Mouse (Mus musculus): ENCODE data around the gene Nagk. TPM values are rescaled to one million over a fixed set of nuclear protein-coding genes. Genes with fewer than 3 reads are reported as not detected.
"Not testable (repeated sequence)": the region's sequence is repeated elsewhere in the genome, so short reads cannot be mapped to it uniquely, and the experiment has no call there.

Gene Nagk
- polyA plus RNA-seq, 1 experiment from 2014 or later, result 98.5 TPM

- Histone ChIP-seq H3K4me2 (no peak overlapping the region), H3K27me3 (0 out of 2 replicates have a peak, but pooled peaks cover 3% of the 10 kb centered on the region), H3K36me3 (0 out of 2 replicates have a peak, but pooled peaks cover 2% of the 10 kb centered on the region), H3K27ac (no peak overlapping the region), H3K9me3 (no peaks in the 10 kb centered on the region), H3K9ac (no peak overlapping the region), H3K4me3 (no peak overlapping the region), H3K4me1 (replicated peaks) (peaks cover 23% of the 10 kb centered on the region)
- ATAC-seq (ENCODE audit: low FRiP score), result no peak
- WGBS, result 78% methylated on average over 7 of the region's 7 CpGs
These were observed 16.5 kb upstream of the Nagk start for GRCm38 (mm10) chr6:83778306-83778705.

GRCm38 (mm10) chr6:83779026-83779425 lies 15.8 kb upstream of the Nagk start:
- no peak overlapping the region for H3K27ac ChIP-seq
- no peak overlapping the region for H3K4me3 ChIP-seq
- H3K9me3 ChIP-seq, result no peaks in the 10 kb centered on the region
- no peak overlapping the region for H3K4me2 ChIP-seq
- ATAC-seq (ENCODE audit: low FRiP score), result no peak
- H3K27me3 ChIP-seq, result 0 out of 2 replicates have a peak, but pooled peaks cover 3% of the 10 kb centered on the region
- H3K4me1 ChIP-seq (replicated peaks), result peaks cover 16% of the 10 kb centered on the region
- H3K9ac ChIP-seq, result no peak overlapping the region
- H3K36me3 ChIP-seq, result no peaks in the 10 kb centered on the region
- WGBS, result 8% methylated on average over 5 of the region's 5 CpGs

GRCm38 (mm10) chr6:83786426-83786825 lies 8.4 kb upstream of the Nagk start:
- no peak overlapping the region for H3K27ac ChIP-seq
- no peak overlapping the region for H3K4me3 ChIP-seq
- no peak overlapping the region for H3K4me2 ChIP-seq
- H3K4me1 ChIP-seq (replicated peaks), result peaks cover 4% of the 10 kb centered on the region; the same call in 1 of the 2 replicates
- H3K27me3 ChIP-seq, result peaks cover 3% of the 10 kb centered on the region; the same call in 1 of the 2 replicates
- no peak overlapping the region for H3K9ac ChIP-seq
- 86% methylated on average over 3 of the region's 3 CpGs for WGBS
- ATAC-seq (ENCODE audit: low FRiP score), result no peak
- no peaks in the 10 kb centered on the region for H3K9me3 ChIP-seq
- H3K36me3 ChIP-seq, result no peaks in the 10 kb centered on the region

- no peak overlapping the region for H3K27ac ChIP-seq
- peaks cover 4% of the 10 kb centered on the region; the same call in 1 of the 2 replicates for H3K4me1 ChIP-seq (replicated peaks)
- H3K9ac ChIP-seq, result peak overlapping the region; percentile 43; the same call in 1 of the 2 replicates
- H3K9me3 ChIP-seq, result no peaks in the 10 kb centered on the region
- no peak overlapping the region for H3K4me2 ChIP-seq
- 35% methylated on average over 7 of the region's 7 CpGs for WGBS
- no peak overlapping the region for H3K4me3 ChIP-seq
- no peaks in the 10 kb centered on the region for H3K36me3 ChIP-seq
- ATAC-seq (ENCODE audit: low FRiP score), result no peak
- peaks cover 12% of the 10 kb centered on the region; the same call in 1 of the 2 replicates for H3K27me3 ChIP-seq
These were observed 6.2 kb upstream of the Nagk start for GRCm38 (mm10) chr6:83788554-83788953.

GRCm38 (mm10) chr6:83790533-83790932 lies 4.2 kb upstream of the Nagk start:
- not testable (repeated sequence) for ATAC-seq (ENCODE audit: low FRiP score); H3K4me2 ChIP-seq; H3K9me3 ChIP-seq; H3K9ac ChIP-seq; H3K27ac ChIP-seq; H3K36me3 ChIP-seq; H3K4me3 ChIP-seq
- Histone ChIP-seq H3K4me1 (replicated peaks) (peaks cover 12% of the 10 kb centered on the region), H3K27me3 (peaks cover 12% of the 10 kb centered on the region; the same call in 1 of the 2 replicates)
- WGBS, result 88% methylated on average over 5 of the region's 5 CpGs

GRCm38 (mm10) chr6:83791251-83791890 lies 3.4 kb upstream of the Nagk start:
- H3K9me3 ChIP-seq, result no peaks in the 10 kb centered on the region
- 0 out of 2 replicates have a peak, but pooled peaks cover 12% of the 10 kb centered on the region for H3K27me3 ChIP-seq
- H3K9ac ChIP-seq, result no peak overlapping the region
- H3K27ac ChIP-seq, result no peak overlapping the region
- H3K4me1 ChIP-seq (replicated peaks), result peaks cover 19% of the 10 kb centered on the region
- no peak for ATAC-seq (ENCODE audit: low FRiP score)
- H3K4me3 ChIP-seq, result no peak overlapping the region
- no peak overlapping the region for H3K4me2 ChIP-seq
- WGBS, result 82% methylated on average over 4 of the region's 4 CpGs
- H3K36me3 ChIP-seq, result no peaks in the 10 kb centered on the region

- H3K4me2 ChIP-seq, result peak overlapping the region; percentile 85
- peak overlapping the region; percentile 98 for H3K27ac ChIP-seq
- no peaks in the 10 kb centered on the region for H3K9me3 ChIP-seq
- H3K4me3 ChIP-seq, result peak overlapping the region; percentile 73
- H3K4me1 ChIP-seq (replicated peaks), result peaks cover 24% of the 10 kb centered on the region
- 11% methylated on average over 13 of the region's 13 CpGs for WGBS
- peaks cover 26% of the 10 kb centered on the region for H3K36me3 ChIP-seq
- H3K9ac ChIP-seq, result peak overlapping the region; percentile 91
- ATAC-seq (ENCODE audit: low FRiP score), result peak; percentile 55
- H3K27me3 ChIP-seq, result 0 out of 2 replicates have a peak, but pooled peaks cover 12% of the 10 kb centered on the region
These were observed 714 bp downstream of the Nagk start for GRCm38 (mm10) chr6:83795492-83795900.

GRCm38 (mm10) chr6:83796686-83797085 lies 1.9 kb downstream of the Nagk start:
- Histone ChIP-seq H3K4me3 (no peak overlapping the region), H3K4me2 (peak overlapping the region; percentile 85; the same call in 1 of the 2 replicates), H3K4me1 (replicated peaks) (peaks cover 24% of the 10 kb centered on the region), H3K9me3 (no peaks in the 10 kb centered on the region), H3K36me3 (peaks cover 38% of the 10 kb centered on the region), H3K9ac (no peak overlapping the region), H3K27me3 (0 out of 2 replicates have a peak, but pooled peaks cover 7% of the 10 kb centered on the region), H3K27ac (no peak overlapping the region)
- ATAC-seq (ENCODE audit: low FRiP score), result no peak
- 63% methylated on average over 3 of the region's 3 CpGs for WGBS

- Histone ChIP-seq H3K36me3 (peaks cover 73% of the 10 kb centered on the region), H3K9ac (no peak overlapping the region), H3K4me2 (no peak overlapping the region), H3K27me3 (no peaks in the 10 kb centered on the region), H3K27ac (no peak overlapping the region), H3K4me3 (no peak overlapping the region), H3K4me1 (replicated peaks) (peaks cover 6% of the 10 kb centered on the region; the same call in 1 of the 2 replicates), H3K9me3 (no peaks in the 10 kb centered on the region)
- no peak for ATAC-seq (ENCODE audit: low FRiP score)
- 92% methylated on average over 5 of the region's 5 CpGs for whole genome bisulfite sequencing
These were observed 7.3 kb downstream of the Nagk start for GRCm38 (mm10) chr6:83802033-83802432.

- no peak for ATAC-seq (ENCODE audit: low FRiP score)
- 92% methylated on average over 3 of the region's 3 CpGs for WGBS
- peaks cover 78% of the 10 kb centered on the region for H3K36me3 ChIP-seq
These were observed 8.1 kb downstream of the Nagk start for GRCm38 (mm10) chr6:83802846-83803245.

GRCm38 (mm10) chr6:83815801-83816200 lies 21.0 kb downstream of the Nagk start:
- H3K27ac ChIP-seq, result no peak overlapping the region
- WGBS, result 94% methylated on average over 3 of the region's 3 CpGs
- peaks cover 42% of the 10 kb centered on the region for H3K36me3 ChIP-seq
- H3K9me3 ChIP-seq, result no peaks in the 10 kb centered on the region
- H3K9ac ChIP-seq, result no peak overlapping the region
- no peaks in the 10 kb centered on the region for H3K4me1 ChIP-seq (replicated peaks)
- H3K4me2 ChIP-seq, result no peak overlapping the region
- no peaks in the 10 kb centered on the region for H3K27me3 ChIP-seq
- ATAC-seq (ENCODE audit: low FRiP score), result no peak
- no peak overlapping the region for H3K4me3 ChIP-seq

More at GRCm38 (mm10) chr6:83802846-83803245, 8.1 kb downstream of the Nagk start:
- Histone ChIP-seq H3K4me3 (no peak overlapping the region), H3K27ac (no peak overlapping the region), H3K27me3 (no peaks in the 10 kb centered on the region), H3K4me1 (replicated peaks) (0 out of 2 replicates have a peak, but pooled peaks cover 3% of the 10 kb centered on the region), H3K9me3 (no peaks in the 10 kb centered on the region), H3K4me2 (no peak overlapping the region), H3K9ac (no peak overlapping the region)

GRCm38 (mm10) chr6:83818996-83819395 lies 24.2 kb downstream of the Nagk start:
- WGBS, result 76% methylated on average over 1 of the region's 1 CpGs

More at GRCm38 (mm10) chr6:83818996-83819395, 24.2 kb downstream of the Nagk start:
- ATAC-seq (ENCODE audit: low FRiP score), result no peak
- H3K27me3 ChIP-seq, result no peaks in the 10 kb centered on the region
- H3K36me3 ChIP-seq, result peaks cover 21% of the 10 kb centered on the region
- no peak overlapping the region for H3K9ac ChIP-seq
- no peak overlapping the region for H3K4me3 ChIP-seq
- no peak overlapping the region for H3K4me2 ChIP-seq
- H3K4me1 ChIP-seq (replicated peaks), result peaks cover 3% of the 10 kb centered on the region; the same call in 1 of the 2 replicates
- H3K27ac ChIP-seq, result no peak overlapping the region
- H3K9me3 ChIP-seq, result no peaks in the 10 kb centered on the region
